In the genomic region with DNA sequence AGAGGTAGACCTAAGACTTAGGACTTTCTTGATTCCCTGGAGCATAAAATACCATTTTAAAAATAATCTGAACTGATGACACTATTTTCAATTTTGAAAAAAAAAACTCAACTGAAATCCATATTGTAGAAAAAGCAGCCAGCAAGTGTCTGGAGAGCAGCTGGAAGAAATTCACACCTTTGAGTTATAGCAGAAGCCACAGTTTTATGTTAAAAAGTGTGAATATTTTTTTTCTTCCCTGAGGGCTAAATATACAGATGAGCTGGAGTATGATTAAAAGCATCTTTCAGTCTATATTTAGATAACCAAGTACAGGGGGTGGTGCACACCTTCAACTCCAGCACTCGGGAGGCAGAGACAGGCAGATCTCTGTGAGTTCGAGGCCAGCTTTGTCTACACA, we compare ENCODE assay signal across 18 mouse cellular contexts. TPM values are rescaled to one million over a fixed set of nuclear protein-coding genes. Genes with fewer than 3 reads are reported as not detected.
A peak's percentile ranks its signal among the peaks of the same experiment; 100 is the strongest.
DNase-seq lines count a peak whose midpoint lies in the region; ATAC-seq lines count a peak whose summit lies in the region.
"Had no signal": no experiment of that assay in that cellular context is flagged by ENCODE, and none has a peak within 500 bp of the region (broad histone marks: within the 10 kb centered on the region; RNA-seq: fewer than 3 reads in every experiment).

No protein-coding gene starts in this region.

- peak; percentile 56 for DNase-seq in forebrain, embryonic 14.5 days (ENCODE audit: low spot score)
- no peak for DNase-seq in frontal cortex, postnatal 25 days (ENCODE audit: low spot score in 2 of 2)
- DNase-seq in right cerebral cortex, adult 18-20 months, result peak; percentile 46
- DNase-seq in right cerebral cortex, adult 2 months (ENCODE audit: low spot score in 2 of 2), result no peak
- DNase-seq: adrenal gland, postnatal 10 days; cerebellum, adult 18-20 months; cerebellum, adult 9-11 months; cerebellum, postnatal 36 days; gastrocnemius, postnatal 36 days; heart, adult 11 months; heart, postnatal 36 days had no signal

- no peak overlapping the region for H3K9ac ChIP-seq in forebrain, embryonic 14.5 days (ENCODE audit: low read length)
- H3K9ac ChIP-seq in forebrain, embryonic 13.5 days, result no peak overlapping the region
- H3K9ac ChIP-seq: heart, embryonic 13.5 days; hindbrain, embryonic 15.5 days had no signal

- H3K27ac ChIP-seq in forebrain, embryonic 14.5 days (ENCODE audit: low read depth, low read length), result no peak overlapping the region
- no peak overlapping the region for H3K27ac ChIP-seq in forebrain, embryonic 13.5 days
- H3K27ac ChIP-seq: heart, embryonic 13.5 days; hindbrain, embryonic 15.5 days had no signal

- no peaks in the 10 kb centered on the region for H3K36me3 ChIP-seq in forebrain, embryonic 14.5 days (ENCODE audit: control insufficient read depth, insufficient read depth, low read length)
- H3K36me3 ChIP-seq in forebrain, embryonic 13.5 days (ENCODE audit: poor library complexity, severe bottlenecking), result no peaks in the 10 kb centered on the region
- H3K36me3 ChIP-seq: heart, embryonic 13.5 days; hindbrain, embryonic 15.5 days had no signal

- H3K4me1 ChIP-seq in forebrain, embryonic 14.5 days (ENCODE audit: control insufficient read depth, insufficient read depth, low read length), result no peaks in the 10 kb centered on the region
- no peaks in the 10 kb centered on the region; the same call in 1 of the 2 replicates for H3K4me1 ChIP-seq in forebrain, embryonic 13.5 days
- H3K4me1 ChIP-seq: hindbrain, embryonic 15.5 days had no signal

- H3K4me3 ChIP-seq in forebrain, embryonic 14.5 days (ENCODE audit: low read depth, low read length), result no peak overlapping the region
- H3K4me3 ChIP-seq in forebrain, embryonic 13.5 days, result no peak overlapping the region
- H3K4me3 ChIP-seq: erythroblast, embryonic 14.5 days; heart, embryonic 13.5 days; hindbrain, embryonic 15.5 days had no signal

- H3K27me3 ChIP-seq in forebrain, embryonic 14.5 days (replicated peaks; ENCODE audit: control insufficient read depth, insufficient read depth, low read length), result no peaks in the 10 kb centered on the region
- H3K27me3 ChIP-seq in forebrain, embryonic 13.5 days, result no peaks in the 10 kb centered on the region
- H3K27me3 ChIP-seq: heart, embryonic 13.5 days; hindbrain, embryonic 15.5 days had no signal

- no peak overlapping the region for H3K4me2 ChIP-seq in forebrain, embryonic 14.5 days (ENCODE audit: low read length)
- H3K4me2 ChIP-seq in forebrain, embryonic 13.5 days, result no peak overlapping the region
- H3K4me2 ChIP-seq: heart, embryonic 13.5 days; hindbrain, embryonic 15.5 days had no signal

- WGBS in forebrain, embryonic 14.5 days, result 86% methylated on average over 2 of the region's 2 CpGs
- 89% methylated on average over 2 of the region's 2 CpGs for WGBS in forebrain, embryonic 13.5 days

- H3K9me3 ChIP-seq in forebrain, embryonic 14.5 days (replicated peaks; ENCODE audit: control insufficient read depth, low read length), result no peaks in the 10 kb centered on the region
- no peaks in the 10 kb centered on the region for H3K9me3 ChIP-seq in forebrain, embryonic 13.5 days (replicated peaks)
- H3K9me3 ChIP-seq: heart, embryonic 13.5 days; hindbrain, embryonic 15.5 days had no signal

- ATAC-seq in forebrain, embryonic 14.5 days, result no peak
- ATAC-seq in forebrain, embryonic 13.5 days, result no peak
- ATAC-seq in frontal cortex, adult (ENCODE audit: low TSS enrichment), result peak; percentile 51; the same call in 1 of the 2 replicates
- ATAC-seq in erythroid progenitor cell, adult 5-6 weeks (replicated peaks; ENCODE audit: low FRiP score, poor library complexity, severe bottlenecking), result no peak
- ATAC-seq: intestine, embryonic 16.5 days had no signal

RNA-seq across cellular contexts. Expression of gene Dip2b, which starts 8.6 kb away (rescaled TPM):
- polyA plus RNA-seq in forebrain, embryonic 14.5 days (2014; fragmentation: Nextera tagmentation; extraction: Ambion mirVana), result 16.3 and 21.3 TPM in 2 replicates
- polyA plus RNA-seq in forebrain, embryonic 13.5 days (2015; fragmentation: Nextera tagmentation; extraction: Ambion mirVana), result 18.8 and 20.3 TPM in 2 replicates
- total RNA-seq in erythroid progenitor cell, adult 5-6 weeks (2015; ENCODE audit: low replicate concordance), result 3.6 and 5.4 TPM in 2 replicates
- 6.3 and 9.8 TPM in 2 replicates for total RNA-seq in erythroid progenitor cell, adult 5-6 weeks (2017; ENCODE audit: low replicate concordance)

Comparison
In these comparisons a context has a peak if more than half of its experiments do, and no peak if none do; other contexts are left out.
1. DNase-seq: peak in forebrain, embryonic 14.5 days (single experiment) and right cerebral cortex, adult 18-20 months (single experiment); none in frontal cortex, postnatal 25 days (0 of 2) and right cerebral cortex, adult 2 months (0 of 2).